Mouse (Mus musculus): Measurements from ENCODE around the gene Gm28729.

DNA sequence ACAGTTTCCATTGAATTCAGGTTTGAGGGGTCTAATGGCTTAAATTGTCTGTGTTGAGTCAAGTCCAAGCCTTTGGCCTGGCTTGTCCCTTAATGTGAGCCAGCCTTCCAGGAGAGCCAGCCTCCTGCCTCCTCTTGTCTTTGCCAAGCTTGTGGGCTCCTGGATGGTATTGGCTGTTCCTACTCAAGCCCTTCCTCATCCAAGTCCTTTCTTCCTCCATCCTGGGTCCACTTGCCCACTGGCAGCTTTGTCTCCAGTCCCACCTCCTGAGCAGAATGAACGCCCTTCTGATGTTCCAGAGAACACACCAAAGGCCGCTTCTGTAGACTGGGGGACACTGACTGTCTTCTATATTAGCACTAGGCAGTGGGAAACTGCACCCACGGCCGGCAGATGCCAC lies 19.9 kb downstream of the Gm28729 start:
- TF ChIP-seq POLR2A (IDR thresholded peaks at IDR 0.05; ENCODE audit: insufficient read depth, low read length) (no peak), EP300 (IDR thresholded peaks at IDR 0.05; ENCODE audit: insufficient read depth, low read depth, low read length) (no peak)
